Comparison of ENCODE assay signal across 7 mouse cellular contexts in genomic region chr8:57530238-57530637, GRCm38 (mm10). TPM values are rescaled to one million over a fixed set of nuclear protein-coding genes. Genes with fewer than 3 reads are reported as not detected.
DNase-seq lines count a peak whose midpoint lies in the region; ATAC-seq and TF ChIP-seq lines count a peak whose summit lies in the region.

No protein-coding gene starts in this region.

- TF ChIP-seq CTCF in lung, adult 2 months (IDR thresholded peaks at IDR 0.05; ENCODE audit: insufficient read depth, low read length), result no peak
- TF ChIP-seq CTCF in lung, embryonic 14.5 days (IDR thresholded peaks at IDR 0.05; ENCODE audit: low read depth), result no peak

- no peak for TF ChIP-seq POLR2A in lung, adult 2 months (IDR thresholded peaks at IDR 0.05; ENCODE audit: borderline replicate concordance, extremely low read depth, low read depth, low read length)

- H3K4me3 ChIP-seq in hindbrain, embryonic 15.5 days, result no peak overlapping the region
- H3K4me3 ChIP-seq in hindbrain, embryonic 14.5 days (replicated peaks; ENCODE audit: low read length), result no peak overlapping the region
- H3K4me3 ChIP-seq in lung, adult 2 months (replicated peaks; ENCODE audit: extremely low read depth, low read depth, low read length), result peak overlapping the region; percentile 64
- 0 out of 2 replicates have a peak overlapping the region, but pooled peaks have one; percentile 7 for H3K4me3 ChIP-seq in lung, embryonic 14.5 days (ENCODE audit: low read depth, low read length)
- H3K4me3 ChIP-seq in stomach, embryonic 15.5 days (replicated peaks), result no peak overlapping the region; the same call in 1 of the 2 replicates

- H3K9ac ChIP-seq in hindbrain, embryonic 15.5 days, result no peak overlapping the region
- no peak overlapping the region for H3K9ac ChIP-seq in hindbrain, embryonic 14.5 days
- no peak overlapping the region for H3K9ac ChIP-seq in lung, embryonic 14.5 days
- no peak overlapping the region for H3K9ac ChIP-seq in stomach, embryonic 15.5 days

- no peaks in the 10 kb centered on the region for H3K4me1 ChIP-seq in hindbrain, embryonic 15.5 days (replicated peaks)
- H3K4me1 ChIP-seq in hindbrain, embryonic 14.5 days (replicated peaks; ENCODE audit: control insufficient read depth, insufficient read depth, low read length), result no peaks in the 10 kb centered on the region
- no peaks in the 10 kb centered on the region; the same call in 1 of the 2 replicates for H3K4me1 ChIP-seq in lung, adult 2 months (ENCODE audit: control insufficient read depth, insufficient read depth, low read length)
- H3K4me1 ChIP-seq in lung, embryonic 14.5 days (ENCODE audit: insufficient read depth), result no peaks in the 10 kb centered on the region
- H3K4me1 ChIP-seq in stomach, embryonic 15.5 days, result no peaks in the 10 kb centered on the region

- no peaks in the 10 kb centered on the region for H3K27me3 ChIP-seq in hindbrain, embryonic 15.5 days
- H3K27me3 ChIP-seq in hindbrain, embryonic 14.5 days (ENCODE audit: control insufficient read depth, insufficient read depth, low read length), result no peaks in the 10 kb centered on the region
- H3K27me3 ChIP-seq in lung, embryonic 14.5 days (ENCODE audit: insufficient read depth, low read length), result no peaks in the 10 kb centered on the region
- no peaks in the 10 kb centered on the region for H3K27me3 ChIP-seq in stomach, embryonic 15.5 days (replicated peaks)

- WGBS in hindbrain, embryonic 15.5 days, result 89% methylated on average over 13 of the region's 13 CpGs
- 88% methylated on average over 13 of the region's 13 CpGs for WGBS in hindbrain, embryonic 14.5 days
- WGBS in lung, adult 2 months, result 55% methylated on average over 13 of the region's 13 CpGs
- WGBS in lung, embryonic 14.5 days, result 69% methylated on average over 13 of the region's 13 CpGs
- 75% methylated on average over 13 of the region's 13 CpGs for WGBS in stomach, embryonic 15.5 days

- H3K36me3 ChIP-seq in hindbrain, embryonic 15.5 days, result no peaks in the 10 kb centered on the region
- 0 out of 2 replicates have a peak, but pooled peaks cover 8% of the 10 kb centered on the region for H3K36me3 ChIP-seq in hindbrain, embryonic 14.5 days (replicated peaks; ENCODE audit: control insufficient read depth, insufficient read depth)
- H3K36me3 ChIP-seq in lung, embryonic 14.5 days (ENCODE audit: insufficient read depth), result no peaks in the 10 kb centered on the region
- 0 out of 2 replicates have a peak, but pooled peaks cover 6% of the 10 kb centered on the region for H3K36me3 ChIP-seq in stomach, embryonic 15.5 days

- DNase-seq in hindbrain, embryonic 14.5 days (ENCODE audit: low spot score), result no peak
- no peak for DNase-seq in lung, adult 2 months
- DNase-seq in lung, postnatal 4 days, result no peak
- DNase-seq in lung, embryonic 14.5 days, result no peak
- no peak for DNase-seq in urinary bladder, adult 18-20 months (ENCODE audit: low spot score in 2 of 2)

- no peak overlapping the region for H3K4me2 ChIP-seq in hindbrain, embryonic 15.5 days
- H3K4me2 ChIP-seq in hindbrain, embryonic 14.5 days (replicated peaks), result no peak overlapping the region
- H3K4me2 ChIP-seq in lung, embryonic 14.5 days, result peak overlapping the region; percentile 31
- H3K4me2 ChIP-seq in stomach, embryonic 15.5 days, result peak overlapping the region; percentile 41; the same call in 1 of the 2 replicates

- peak; percentile 16; the same call in 1 of the 2 replicates for ATAC-seq in hindbrain, embryonic 15.5 days (ENCODE audit: low FRiP score, low read depth)
- ATAC-seq in hindbrain, embryonic 14.5 days (ENCODE audit: low FRiP score), result no peak
- peak; percentile 47 for ATAC-seq in lung, embryonic 14.5 days (ENCODE audit: insufficient read depth)
- ATAC-seq in stomach, embryonic 15.5 days (ENCODE audit: insufficient read depth, low FRiP score, low read depth), result no peak

- no peak overlapping the region for H3K27ac ChIP-seq in hindbrain, embryonic 15.5 days (replicated peaks)
- H3K27ac ChIP-seq in hindbrain, embryonic 14.5 days, result no peak overlapping the region
- H3K27ac ChIP-seq in lung, embryonic 14.5 days (ENCODE audit: low read depth), result peak overlapping the region; percentile 44; the same call in 1 of the 2 replicates
- H3K27ac ChIP-seq in stomach, embryonic 15.5 days, result peak overlapping the region; percentile 51

- no peaks in the 10 kb centered on the region for H3K9me3 ChIP-seq in hindbrain, embryonic 15.5 days
- H3K9me3 ChIP-seq in hindbrain, embryonic 14.5 days (ENCODE audit: control insufficient read depth, low read length), result no peaks in the 10 kb centered on the region
- H3K9me3 ChIP-seq in lung, embryonic 14.5 days (ENCODE audit: low read depth, low read length), result no peaks in the 10 kb centered on the region
- H3K9me3 ChIP-seq in stomach, embryonic 15.5 days, result no peaks in the 10 kb centered on the region

RNA-seq across cellular contexts. Expression of gene Hmgb2, which starts 18.5 kb away (rescaled TPM):
- 80.2 and 93.6 TPM in 2 replicates for polyA plus RNA-seq in hindbrain, embryonic 15.5 days (2015; fragmentation: Nextera tagmentation; extraction: Ambion mirVana)
- 58.4 and 60.7 TPM in 2 replicates for polyA plus RNA-seq in hindbrain, embryonic 14.5 days (2014; fragmentation: Nextera tagmentation; extraction: Ambion mirVana)
- polyA plus RNA-seq in lung, adult 2 months (2012; rRNA removed), result 4.0 and 5.8 TPM in 2 replicates
- 500 and 503 TPM in 2 replicates for polyA plus RNA-seq in lung, embryonic 14.5 days (2014; fragmentation: Nextera tagmentation; extraction: Ambion mirVana)
- 312 and 353 TPM in 2 replicates for polyA plus RNA-seq in stomach, embryonic 15.5 days (2015; fragmentation: Nextera tagmentation; extraction: Ambion mirVana)

RNA-seq across cellular contexts. Expression of gene Sap30, which starts 42.6 kb away (rescaled TPM):
- 29.3 and 37.0 TPM in 2 replicates for polyA plus RNA-seq in hindbrain, embryonic 15.5 days (2015; fragmentation: Nextera tagmentation; extraction: Ambion mirVana)
- 29.9 and 35.4 TPM in 2 replicates for polyA plus RNA-seq in hindbrain, embryonic 14.5 days (2014; fragmentation: Nextera tagmentation; extraction: Ambion mirVana)
- 6.3 and 9.4 TPM in 2 replicates for polyA plus RNA-seq in lung, adult 2 months (2012; rRNA removed)
- 39.3 and 47.4 TPM in 2 replicates for polyA plus RNA-seq in lung, embryonic 14.5 days (2014; fragmentation: Nextera tagmentation; extraction: Ambion mirVana)
- polyA plus RNA-seq in stomach, embryonic 15.5 days (2015; fragmentation: Nextera tagmentation; extraction: Ambion mirVana), result 36.9 and 37.4 TPM in 2 replicates

Comparison
In these comparisons a context has a peak if more than half of its experiments do, and no peak if none do; other contexts are left out.
1. ATAC-seq: peak in hindbrain, embryonic 15.5 days (single experiment) and lung, embryonic 14.5 days (single experiment); none in hindbrain, embryonic 14.5 days (single experiment) and stomach, embryonic 15.5 days (single experiment).
2. H3K27ac ChIP-seq: peak in lung, embryonic 14.5 days (single experiment) and stomach, embryonic 15.5 days (single experiment); none in hindbrain, embryonic 15.5 days (single experiment) and hindbrain, embryonic 14.5 days (single experiment).
3. H3K4me2 ChIP-seq: peak in lung, embryonic 14.5 days (single experiment) and stomach, embryonic 15.5 days (single experiment); none in hindbrain, embryonic 15.5 days (single experiment) and hindbrain, embryonic 14.5 days (single experiment).
4. H3K4me3 ChIP-seq: peak in lung, adult 2 months (single experiment) and lung, embryonic 14.5 days (single experiment); none in hindbrain, embryonic 15.5 days (single experiment), hindbrain, embryonic 14.5 days (single experiment) and stomach, embryonic 15.5 days (single experiment).